Comparison of ENCODE assay signal across 16 mouse cellular contexts in the genomic region with DNA sequence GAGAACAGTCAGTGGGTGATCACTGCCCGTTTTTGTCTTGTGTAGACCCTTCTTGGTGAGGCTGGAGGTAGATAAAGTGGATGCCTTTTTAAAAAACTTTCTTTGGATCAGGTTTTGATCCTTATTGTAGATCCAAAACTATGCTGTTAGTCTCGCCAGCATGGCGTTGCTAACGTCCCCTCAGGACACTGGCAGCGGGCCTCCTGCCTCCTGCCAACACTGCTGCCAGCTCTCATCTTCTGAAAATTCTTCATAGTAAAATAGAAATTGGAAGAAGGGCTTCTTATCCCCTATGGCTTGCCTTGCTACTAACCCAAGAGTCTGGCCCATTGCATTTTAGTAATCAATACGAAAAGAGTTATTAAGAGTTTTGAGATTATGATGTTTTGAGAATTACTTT.
A peak's percentile ranks its signal among the peaks of the same experiment; 100 is the strongest.
DNase-seq lines count a peak whose midpoint lies in the region; ATAC-seq and TF ChIP-seq lines count a peak whose summit lies in the region.
"Had no signal": no experiment of that assay in that cellular context is flagged by ENCODE, and none has a peak within 500 bp of the region (broad histone marks: within the 10 kb centered on the region; RNA-seq: fewer than 3 reads in every experiment).

No protein-coding gene starts in this region.

- H3K27me3 ChIP-seq in kidney, adult 2 months (replicated peaks; ENCODE audit: control insufficient read depth, insufficient read depth, low read length): no peaks in the 10 kb centered on the region
- H3K27me3 ChIP-seq: CH12.LX; heart, embryonic 13.5 days; hindbrain, embryonic 13.5 days had no signal

- no peak for ATAC-seq in cerebellum, adult (ENCODE audit: insufficient number of reproducible peaks, low FRiP score, low TSS enrichment)
- ATAC-seq: forebrain, embryonic 16.5 days; hindbrain, postnatal 0 days had no signal

- intact Hi-C loops in gastrocnemius, adult 2 months (cut with DNase I): no loop called here

- DNase-seq in cerebellum, postnatal 10 days: peak; percentile 70 to 81
- no peak for DNase-seq in gastrocnemius, adult 2 months
- DNase-seq in gastrocnemius, postnatal 10 days: no peak
- DNase-seq in kidney, adult 2 months: no peak
- DNase-seq: adrenal gland, adult 2 months; cerebellum, adult 9-11 months; gastrocnemius, postnatal 25 days; heart, postnatal 4 days; kidney, adult 11 months had no signal

- TF ChIP-seq CTCF in gastrocnemius, adult 2 months (IDR thresholded peaks at IDR 0.05): no peak
- no peak for TF ChIP-seq CTCF in kidney, adult 2 months (conservative IDR thresholded peaks at IDR 0.05; ENCODE audit: insufficient read depth, insufficient read length, low read depth, low read length)

- H3K4me3 ChIP-seq in gastrocnemius, adult 2 months: no peak overlapping the region
- H3K4me3 ChIP-seq in brown adipose tissue, adult 24 weeks (ENCODE audit: insufficient read depth, low read depth, low read length): no peak overlapping the region
- H3K4me3 ChIP-seq in kidney, adult 2 months (ENCODE audit: insufficient read depth, low read depth, low read length): no peak overlapping the region
- H3K4me3 ChIP-seq: heart, embryonic 13.5 days; hindbrain, embryonic 13.5 days had no signal

- H3K4me1 ChIP-seq in brown adipose tissue, adult 24 weeks (ENCODE audit: control insufficient read depth, insufficient read depth, insufficient read length, low read length): 0 out of 2 replicates have a peak, but pooled peaks cover 2% of the 10 kb centered on the region
- no peaks in the 10 kb centered on the region for H3K4me1 ChIP-seq in kidney, adult 2 months (ENCODE audit: control insufficient read depth, insufficient read depth, low read length)
- H3K4me1 ChIP-seq: hindbrain, embryonic 13.5 days had no signal

- H3K36me3 ChIP-seq in kidney, adult 2 months (ENCODE audit: control insufficient read depth, insufficient read depth, low read length): no peaks in the 10 kb centered on the region; the same call in 1 of the 2 replicates

- TF ChIP-seq POLR2A in kidney, adult 2 months (IDR thresholded peaks at IDR 0.05; ENCODE audit: low read depth, low read length): no peak

- peak overlapping the region; percentile 1; the same call in 1 of the 2 replicates for H3K27ac ChIP-seq in gastrocnemius, adult 2 months
- H3K27ac ChIP-seq in brown adipose tissue, adult 24 weeks (replicated peaks; ENCODE audit: low read depth, low read length): peak overlapping the region; percentile 79
- H3K27ac ChIP-seq in kidney, adult 2 months (ENCODE audit: insufficient read depth, low read depth, low read length): no peak overlapping the region
- H3K27ac ChIP-seq: hindbrain, embryonic 13.5 days; hindbrain, postnatal 0 days had no signal

- 93% methylated on average over 6 of the region's 6 CpGs for WGBS in kidney, adult 2 months

Comparison
In these comparisons a context has a peak if more than half of its experiments do, and no peak if none do; other contexts are left out.
1. DNase-seq: peak in cerebellum, postnatal 10 days (2 of 2); none in gastrocnemius, adult 2 months (single experiment), gastrocnemius, postnatal 10 days (single experiment) and kidney, adult 2 months (single experiment).